In genomic region chr5:149255522-149255921, GRCm38 (mm10) we compare ENCODE assay signal across 23 mouse cellular contexts. TPM values are rescaled to one million over a fixed set of nuclear protein-coding genes. Genes with fewer than 3 reads are reported as not detected.
DNase-seq lines count a peak whose midpoint lies in the region; ATAC-seq and TF ChIP-seq lines count a peak whose summit lies in the region.
"Had no signal": no experiment of that assay in that cellular context is flagged by ENCODE, and none has a peak within 500 bp of the region (broad histone marks: within the 10 kb centered on the region; RNA-seq: fewer than 3 reads in every experiment).

No protein-coding gene starts in this region.

- no peak overlapping the region for H3K9ac ChIP-seq in kidney, postnatal 0 days (ENCODE audit: low read depth, low read length)
- H3K9ac ChIP-seq in kidney, embryonic 14.5 days (ENCODE audit: low read depth, low read length) = no peak overlapping the region
- H3K9ac ChIP-seq in MEL (ENCODE audit: control insufficient read depth, low read depth, low read length, poor library complexity, severe bottlenecking) = no peak overlapping the region
- no peak overlapping the region for H3K9ac ChIP-seq in intestine, embryonic 16.5 days (ENCODE audit: low read depth, low read length)
- H3K9ac ChIP-seq: embryonic facial prominence, embryonic 13.5 days; forebrain, embryonic 13.5 days; forebrain, postnatal 0 days; heart, embryonic 15.5 days; hindbrain, embryonic 14.5 days had no signal

- 87% methylated on average over 2 of the region's 2 CpGs for WGBS in kidney, postnatal 0 days
- 89% methylated on average over 2 of the region's 2 CpGs for WGBS in kidney, embryonic 14.5 days
- 73% methylated on average over 2 of the region's 2 CpGs for WGBS in intestine, embryonic 16.5 days

- no peaks in the 10 kb centered on the region for H3K79me2 ChIP-seq in MEL (ENCODE audit: control insufficient read depth, insufficient read depth, low read length, poor library complexity)

- no peak overlapping the region for H3K4me3 ChIP-seq in kidney, postnatal 0 days (replicated peaks; ENCODE audit: low read depth, low read length)
- H3K4me3 ChIP-seq in kidney, embryonic 14.5 days (ENCODE audit: low read length) = no peak overlapping the region
- no peak overlapping the region for H3K4me3 ChIP-seq in MEL (ENCODE audit: control insufficient read depth in 1 of 2, insufficient read depth in 1 of 2, low read depth in 2 of 2, low read length in 2 of 2)
- H3K4me3 ChIP-seq in intestine, embryonic 16.5 days (ENCODE audit: low read length) = no peak overlapping the region
- H3K4me3 ChIP-seq: embryonic facial prominence, embryonic 13.5 days; forebrain, embryonic 13.5 days; heart, adult 2 months; heart, embryonic 15.5 days had no signal

- DNase-seq in kidney, postnatal 0 days (ENCODE audit: low spot score) = no peak
- DNase-seq in 416B (ENCODE audit: low read depth) (peak; percentile 56), MEL (ENCODE audit: low read depth, low spot score) (peak; percentile 50), liver (no peak)
- DNase-seq: adrenal gland, postnatal 14 days; cerebellum, adult 11-12 months; cerebellum, adult 9-10 months; cerebellum, postnatal 25 days; forebrain, postnatal 0 days; gastrocnemius, postnatal 14 days; heart, adult 2 months; heart, postnatal 14 days had no signal

- peak in 1 of 2 experiments; percentile 16; a peak in 1 of 4 replicates for TF ChIP-seq EP300 in MEL (IDR thresholded peaks at IDR 0.05; ENCODE audit: low read depth in 1 of 2, low read length in 2 of 2)

- peak overlapping the region; percentile 79; the same call in 1 of the 2 replicates for H3K27ac ChIP-seq in kidney, postnatal 0 days
- no peak overlapping the region; the same call in 1 of the 2 replicates for H3K27ac ChIP-seq in kidney, embryonic 14.5 days (ENCODE audit: low read depth, low read length)
- no peak overlapping the region for H3K27ac ChIP-seq in MEL (ENCODE audit: control insufficient read depth, low read depth, low read length)
- no peak overlapping the region for H3K27ac ChIP-seq in intestine, embryonic 16.5 days (ENCODE audit: low read length)
- H3K27ac ChIP-seq: embryonic facial prominence, embryonic 13.5 days; forebrain, embryonic 13.5 days; heart, adult 2 months; heart, embryonic 15.5 days; hindbrain, embryonic 14.5 days had no signal

- TF ChIP-seq RAD21 in MEL (IDR thresholded peaks at IDR 0.05; ENCODE audit: low read depth, low read length) = no peak

- peaks cover 7% of the 10 kb centered on the region; the same call in 1 of the 2 replicates for H3K4me1 ChIP-seq in kidney, postnatal 0 days (replicated peaks; ENCODE audit: insufficient read depth, low read length)
- H3K4me1 ChIP-seq in kidney, embryonic 14.5 days (ENCODE audit: control insufficient read depth, insufficient read depth, low read length) = peaks cover 12% of the 10 kb centered on the region
- H3K4me1 ChIP-seq in MEL (ENCODE audit: control insufficient read depth in 1 of 2, insufficient read depth in 2 of 2, low read length in 2 of 2) = peaks cover 0 to 2% of the 10 kb centered on the region in 2 experiments; a peak in 1 of 4 replicates
- H3K4me1 ChIP-seq in intestine, embryonic 16.5 days (ENCODE audit: control insufficient read depth, insufficient read depth, low read length) = peaks cover 8% of the 10 kb centered on the region; the same call in 1 of the 2 replicates

- H3K36me3 ChIP-seq in kidney, postnatal 0 days (ENCODE audit: insufficient read depth, low read length) = no peaks in the 10 kb centered on the region
- H3K36me3 ChIP-seq in kidney, embryonic 14.5 days (ENCODE audit: control insufficient read depth, insufficient read depth, low read length) = no peaks in the 10 kb centered on the region
- no peaks in the 10 kb centered on the region for H3K36me3 ChIP-seq in MEL (ENCODE audit: control insufficient read depth in 1 of 2, insufficient read depth in 2 of 2, low read length in 2 of 2)
- H3K36me3 ChIP-seq in intestine, embryonic 16.5 days (ENCODE audit: control insufficient read depth, insufficient read depth, low read length) = no peaks in the 10 kb centered on the region
- H3K36me3 ChIP-seq: embryonic facial prominence, embryonic 13.5 days; G1E; heart, embryonic 15.5 days had no signal

- H3K4me2 ChIP-seq in kidney, postnatal 0 days (ENCODE audit: low read length) = no peak overlapping the region
- no peak overlapping the region for H3K4me2 ChIP-seq in kidney, embryonic 14.5 days (replicated peaks; ENCODE audit: low read depth, low read length)
- H3K4me2 ChIP-seq in intestine, embryonic 16.5 days (ENCODE audit: low read depth, low read length) = no peak overlapping the region
- H3K4me2 ChIP-seq: embryonic facial prominence, embryonic 13.5 days; forebrain, embryonic 13.5 days; heart, embryonic 11.5 days; heart, embryonic 15.5 days; hindbrain, embryonic 14.5 days had no signal

- no peak for TF ChIP-seq CTCF in kidney, postnatal 0 days (IDR thresholded peaks at IDR 0.05; ENCODE audit: low read depth)
- no peak for TF ChIP-seq CTCF in MEL (IDR thresholded peaks at IDR 0.05 in 2 of 3, conservative IDR thresholded peaks at IDR 0.05 in 1 of 3; ENCODE audit: control insufficient read depth in 1 of 3, insufficient read depth in 1 of 3, low read depth in 2 of 3, low read length in 3 of 3, poor library complexity in 1 of 3, severe bottlenecking in 1 of 3)

- H3K27me3 ChIP-seq in kidney, postnatal 0 days (ENCODE audit: insufficient read depth, low read length) = no peaks in the 10 kb centered on the region
- H3K27me3 ChIP-seq in kidney, embryonic 14.5 days (ENCODE audit: control insufficient read depth, insufficient read depth, low read length) = no peaks in the 10 kb centered on the region
- H3K27me3 ChIP-seq in MEL (ENCODE audit: control insufficient read depth in 1 of 2, insufficient read depth in 2 of 2, low read length in 2 of 2) = no peaks in the 10 kb centered on the region
- no peaks in the 10 kb centered on the region for H3K27me3 ChIP-seq in intestine, embryonic 16.5 days (replicated peaks; ENCODE audit: control insufficient read depth, insufficient read depth, low read length)
- H3K27me3 ChIP-seq: embryonic facial prominence, embryonic 13.5 days; forebrain, embryonic 13.5 days; heart, embryonic 15.5 days had no signal

- no peak for ATAC-seq in kidney, postnatal 0 days (replicated peaks; ENCODE audit: low FRiP score, low read depth)
- ATAC-seq in kidney, embryonic 14.5 days (ENCODE audit: low FRiP score, low TSS enrichment) = no peak
- ATAC-seq in megakaryocyte progenitor cell, adult 5-6 weeks (replicated peaks; ENCODE audit: poor library complexity) = peak; percentile 72
- no peak for ATAC-seq in intestine, embryonic 16.5 days
- ATAC-seq: activated CD4-positive, CD25-positive, alpha-beta regulatory T cell, adult 4 months; CD4-positive, CD25-positive, alpha-beta regulatory T cell, adult 4 months; forebrain, embryonic 13.5 days; forebrain, postnatal 0 days had no signal

- H3K9me3 ChIP-seq in kidney, postnatal 0 days (replicated peaks; ENCODE audit: low read length) = no peaks in the 10 kb centered on the region
- H3K9me3 ChIP-seq in kidney, embryonic 14.5 days (ENCODE audit: control insufficient read depth, low read length) = no peaks in the 10 kb centered on the region
- no peaks in the 10 kb centered on the region for H3K9me3 ChIP-seq in MEL (replicated peaks; ENCODE audit: insufficient read depth, low read length)
- no peaks in the 10 kb centered on the region for H3K9me3 ChIP-seq in intestine, embryonic 16.5 days (ENCODE audit: control insufficient read depth, low read length)
- H3K9me3 ChIP-seq: embryonic facial prominence, embryonic 13.5 days; forebrain, embryonic 13.5 days; G1E; heart, embryonic 15.5 days had no signal

- TF ChIP-seq POLR2A in MEL (IDR thresholded peaks at IDR 0.05; ENCODE audit: control insufficient read depth in 1 of 2, insufficient read depth in 1 of 2, low read depth in 1 of 2, low read length in 2 of 2, poor library complexity in 1 of 2) = no peak

TF ChIP-seq in MEL, 35 proteins besides CTCF, POLR2A, EP300 and RAD21:
- TF ChIP-seq UBTF (IDR thresholded peaks at IDR 0.05; ENCODE audit: borderline replicate concordance, insufficient read depth, low read depth, low read length) (no peak), NELFE (IDR thresholded peaks at IDR 0.05; ENCODE audit: low read depth, low read length) (no peak), MEF2A (IDR thresholded peaks at IDR 0.05; ENCODE audit: extremely low read depth, insufficient replicate concordance, low read depth, low read length, poor library complexity, severe bottlenecking) (no peak), TCF12 (IDR thresholded peaks at IDR 0.05; ENCODE audit: low read depth, low read length) (no peak), NRF1 (IDR thresholded peaks at IDR 0.05; ENCODE audit: insufficient read depth, low read depth, low read length, poor library complexity, severe bottlenecking) (no peak), KAT2A (conservative IDR thresholded peaks at IDR 0.05; ENCODE audit: low read depth, low read length) (no peak), SIN3A (IDR thresholded peaks at IDR 0.05; ENCODE audit: low read length) (0 out of 2 replicates have a peak, but pooled peaks have one; percentile 25), CHD2 (IDR thresholded peaks at IDR 0.05; ENCODE audit: low read length) (no peak), CHD1 (IDR thresholded peaks at IDR 0.05; ENCODE audit: low read depth, low read length) (no peak), ETS1 (IDR thresholded peaks at IDR 0.05; ENCODE audit: low read depth, low read length) (0 out of 2 replicates have a peak, but pooled peaks have one; percentile 33), MAFK (IDR thresholded peaks at IDR 0.05; ENCODE audit: borderline replicate concordance, low read depth, low read length) (no peak), TAL1 (IDR thresholded peaks at IDR 0.05; ENCODE audit: low read length) (peak; percentile 36; the same call in 1 of the 2 replicates), ELF1 (IDR thresholded peaks at IDR 0.05; ENCODE audit: low read depth, low read length) (no peak), HCFC1 (IDR thresholded peaks at IDR 0.05; ENCODE audit: low read depth, low read length) (no peak), MXI1 (IDR thresholded peaks at IDR 0.05; ENCODE audit: low read depth, low read length) (0 out of 2 replicates have a peak, but pooled peaks have one; percentile 25)

RNA-seq across cellular contexts. Expression of gene Alox5ap, which starts 9.0 kb away (rescaled TPM):
- polyA plus RNA-seq in kidney, postnatal 0 days (2015; fragmentation: Nextera tagmentation; extraction: Ambion mirVana) = 18.1 and 19.8 TPM in 2 replicates
- polyA plus RNA-seq in kidney, embryonic 14.5 days (2014; fragmentation: Nextera tagmentation; extraction: Ambion mirVana) = 12.6 and 12.8 TPM in 2 replicates
- total RNA-seq in MEL (2012; rRNA removed) = 47.5 and 56.4 TPM in 2 replicates
- polyA plus RNA-seq in MEL (2012; ENCODE audit: insufficient read depth in 1 of 2, insufficient read length in 2 of 2, low read depth in 1 of 2, low replicate concordance in 2 of 2, missing spikeins in 1 of 2) = 100 to 1,000 TPM in 1 of 2 experiments, not detected in 1; 157 TPM
- 426 and 442 TPM in 2 replicates for total RNA-seq in megakaryocyte progenitor cell, adult 5-6 weeks (2015)
- total RNA-seq in megakaryocyte progenitor cell, adult 5-6 weeks (2017) = 320 and 453 TPM in 2 replicates
- 11.2 and 11.4 TPM in 2 replicates for polyA plus RNA-seq in intestine, embryonic 16.5 days (2015; fragmentation: Nextera tagmentation; extraction: Ambion mirVana)

Comparison
In these comparisons a context has a peak if more than half of its experiments do, and no peak if none do; other contexts are left out.
1. DNase-seq: peak in 416B (single experiment) and MEL (single experiment); none in kidney, postnatal 0 days (single experiment) and liver (single experiment).